Mouse (Mus musculus): ENCODE measurements around the gene Calm1. TPM values are rescaled to one million over a fixed set of nuclear protein-coding genes. Genes with fewer than 3 reads are reported as not detected.

Gene Calm1
- total and polyA plus RNA-seq, 2 experiments from 2014 or later: 1,416 to 4,078 TPM

- Histone ChIP-seq H3K9me3 (ENCODE audit: low read length) (no peaks in the 10 kb centered on the region), H3K4me2 (ENCODE audit: low read depth, low read length) (peak overlapping the region; percentile 93), H3K4me3 (ENCODE audit: low read length) (peak overlapping the region; percentile 63), H3K27me3 (ENCODE audit: insufficient read depth, low read length) (no peaks in the 10 kb centered on the region), H3K27ac (peak overlapping the region; percentile 100), H3K9ac (replicated peaks; ENCODE audit: low read length) (peak overlapping the region; percentile 93), H3K36me3 (ENCODE audit: insufficient read depth, low read length) (no peaks in the 10 kb centered on the region), H3K4me1 (ENCODE audit: insufficient read depth, low read length) (no peaks in the 10 kb centered on the region; the same call in 1 of the 2 replicates)
- DNase-seq (ENCODE audit: low spot score) (peak; percentile 51), ATAC-seq (no peak)
- no peak for TF ChIP-seq CTCF (IDR thresholded peaks at IDR 0.05; ENCODE audit: low read depth)
- 2% methylated on average over 29 of the region's 29 CpGs for WGBS
These were observed 11.3 kb upstream of the Calm1 start for GRCm38 (mm10) chr12:100187756-100188430.

GRCm38 (mm10) chr12:100190802-100191201, 8.4 kb upstream of the Calm1 start:
- Histone ChIP-seq H3K4me2 (ENCODE audit: low read depth, low read length) (no peak overlapping the region), H3K4me1 (ENCODE audit: insufficient read depth, low read length) (no peaks in the 10 kb centered on the region; the same call in 1 of the 2 replicates), H3K27ac (no peak overlapping the region), H3K4me3 (ENCODE audit: low read length) (no peak overlapping the region), H3K27me3 (ENCODE audit: insufficient read depth, low read length) (no peaks in the 10 kb centered on the region), H3K9me3 (ENCODE audit: low read length) (no peaks in the 10 kb centered on the region), H3K9ac (replicated peaks; ENCODE audit: low read length) (no peak overlapping the region), H3K36me3 (ENCODE audit: insufficient read depth, low read length) (no peaks in the 10 kb centered on the region)
- WGBS: 93% methylated on average over 6 of the region's 6 CpGs
- DNase-seq (ENCODE audit: low spot score) (no peak), ATAC-seq (no peak)
- TF ChIP-seq CTCF (IDR thresholded peaks at IDR 0.05; ENCODE audit: low read depth): no peak

DNA sequence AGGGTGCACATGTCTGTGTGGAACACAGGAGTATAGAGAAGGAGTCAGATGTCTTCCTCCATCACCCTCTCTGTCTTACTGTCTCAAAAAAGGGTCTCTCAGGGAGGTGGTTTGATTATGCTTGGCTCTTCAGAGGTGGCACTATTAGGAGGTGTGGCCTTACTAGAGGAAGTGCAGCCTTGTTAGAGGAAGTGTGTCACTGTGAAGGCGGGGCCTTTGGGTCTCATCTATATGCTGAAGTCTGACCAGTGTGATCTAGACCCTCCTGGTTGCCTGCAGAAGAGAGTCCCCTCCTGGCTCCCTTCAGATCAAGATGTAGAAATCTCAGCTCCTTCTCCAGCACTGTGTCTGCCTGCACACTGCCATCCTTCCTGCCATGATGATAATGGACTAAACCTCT, 5.1 kb upstream of the Calm1 start:
- Histone ChIP-seq H3K4me3 (ENCODE audit: low read length) (no peak overlapping the region), H3K9ac (replicated peaks; ENCODE audit: low read length) (no peak overlapping the region), H3K4me2 (ENCODE audit: low read depth, low read length) (no peak overlapping the region), H3K27ac (no peak overlapping the region), H3K9me3 (ENCODE audit: low read length) (no peaks in the 10 kb centered on the region), H3K36me3 (ENCODE audit: insufficient read depth, low read length) (no peaks in the 10 kb centered on the region), H3K4me1 (ENCODE audit: insufficient read depth, low read length) (no peaks in the 10 kb centered on the region), H3K27me3 (ENCODE audit: insufficient read depth, low read length) (no peaks in the 10 kb centered on the region)
- no peak for TF ChIP-seq CTCF (IDR thresholded peaks at IDR 0.05; ENCODE audit: low read depth)
- ATAC-seq (no peak), DNase-seq (ENCODE audit: low spot score) (no peak)
- WGBS: 100% methylated on average over 1 of the region's 1 CpGs

DNA sequence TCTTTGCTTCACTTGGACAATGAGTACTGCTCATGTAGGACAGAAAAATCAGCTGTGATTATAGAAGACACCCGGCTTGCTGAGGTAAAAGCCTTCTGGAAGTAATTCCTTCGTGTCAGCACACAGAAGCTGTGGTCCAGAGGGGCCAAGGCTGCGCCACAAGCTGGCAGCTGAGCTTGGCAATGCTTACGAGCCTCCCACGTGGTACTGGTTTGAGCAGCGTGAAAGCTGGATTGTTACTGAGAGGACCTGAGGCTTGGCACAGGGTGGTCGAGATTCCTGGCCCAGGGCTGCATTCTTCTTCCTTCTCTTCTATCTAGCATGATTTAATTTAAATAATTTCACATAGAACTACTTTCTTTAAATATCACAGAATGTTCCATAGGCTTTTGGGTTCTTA, 2.4 kb upstream of the Calm1 start:
- WGBS: 35% methylated on average over 7 of the region's 7 CpGs
- no peaks in the 10 kb centered on the region for H3K4me1 ChIP-seq (ENCODE audit: insufficient read depth, low read length)

DNA sequence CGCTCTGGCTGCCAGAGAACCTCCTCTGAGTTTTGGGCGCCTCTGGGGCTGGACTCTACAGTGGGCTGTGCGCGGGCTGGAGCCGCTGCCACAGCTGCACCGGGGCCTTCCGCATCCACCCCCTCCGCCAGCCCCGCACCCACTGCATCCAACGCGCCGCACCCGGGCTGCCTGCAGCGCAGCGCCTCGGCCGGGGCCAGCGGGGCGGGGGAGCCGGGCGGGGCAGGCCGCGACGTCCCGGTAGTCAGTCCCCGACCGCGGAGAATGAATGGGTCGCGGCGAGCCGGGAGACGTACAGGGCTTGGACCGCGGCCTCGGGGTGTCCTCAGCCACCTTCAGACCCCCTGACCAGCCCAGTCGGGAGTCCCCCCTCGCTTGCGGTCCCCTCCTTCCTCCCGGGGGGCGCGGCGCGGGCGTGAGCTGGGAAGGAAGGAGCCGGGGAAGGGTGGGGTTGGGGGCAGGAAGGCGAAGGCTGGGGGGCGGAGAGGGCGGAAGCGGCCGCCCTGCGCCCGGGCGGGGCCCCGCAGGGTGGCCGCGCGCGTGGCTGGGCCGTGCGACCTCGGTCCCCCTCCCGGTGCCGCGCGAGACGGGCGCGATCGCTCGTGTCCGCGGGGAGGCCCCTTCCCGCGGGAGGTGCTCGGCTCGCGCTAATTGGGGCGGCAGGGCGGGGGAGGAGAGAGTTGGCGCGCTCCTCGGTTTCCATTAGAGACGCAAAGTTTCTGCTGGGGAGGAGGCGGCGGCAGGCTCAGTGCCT, 833 bp downstream of the Calm1 start:
- Histone ChIP-seq H3K9ac (replicated peaks; ENCODE audit: low read length) (peak overlapping the region; percentile 99), H3K27ac (peak overlapping the region; percentile 88), H3K9me3 (ENCODE audit: low read length) (no peaks in the 10 kb centered on the region), H3K4me3 (ENCODE audit: low read length) (peak overlapping the region; percentile 98), H3K36me3 (ENCODE audit: insufficient read depth, low read length) (peaks cover 18% of the 10 kb centered on the region), H3K4me2 (ENCODE audit: low read depth, low read length) (peak overlapping the region; percentile 84), H3K4me1 (ENCODE audit: insufficient read depth, low read length) (peaks cover 5% of the 10 kb centered on the region; the same call in 1 of the 2 replicates), H3K27me3 (ENCODE audit: insufficient read depth, low read length) (no peaks in the 10 kb centered on the region)
- peak; percentile 69 for ATAC-seq
- TF ChIP-seq CTCF (IDR thresholded peaks at IDR 0.05; ENCODE audit: low read depth): no peak
- DNase-seq (ENCODE audit: low spot score): peak; percentile 78
- under 1% methylated on average over 50 of the region's 86 CpGs for WGBS

More for the DNA sequence above, 2.4 kb upstream of the Calm1 start:
- no peak overlapping the region for H3K4me2 ChIP-seq (ENCODE audit: low read depth, low read length)
- H3K9me3 ChIP-seq (ENCODE audit: low read length): no peaks in the 10 kb centered on the region
- DNase-seq (ENCODE audit: low spot score): peak; percentile 39
- no peak overlapping the region for H3K27ac ChIP-seq
- no peak for ATAC-seq
- no peak for TF ChIP-seq CTCF (IDR thresholded peaks at IDR 0.05; ENCODE audit: low read depth)
- H3K27me3 ChIP-seq (ENCODE audit: insufficient read depth, low read length): no peaks in the 10 kb centered on the region
- H3K9ac ChIP-seq (replicated peaks; ENCODE audit: low read length): no peak overlapping the region
- no peaks in the 10 kb centered on the region for H3K36me3 ChIP-seq (ENCODE audit: insufficient read depth, low read length)
- H3K4me3 ChIP-seq (ENCODE audit: low read length): no peak overlapping the region

DNA sequence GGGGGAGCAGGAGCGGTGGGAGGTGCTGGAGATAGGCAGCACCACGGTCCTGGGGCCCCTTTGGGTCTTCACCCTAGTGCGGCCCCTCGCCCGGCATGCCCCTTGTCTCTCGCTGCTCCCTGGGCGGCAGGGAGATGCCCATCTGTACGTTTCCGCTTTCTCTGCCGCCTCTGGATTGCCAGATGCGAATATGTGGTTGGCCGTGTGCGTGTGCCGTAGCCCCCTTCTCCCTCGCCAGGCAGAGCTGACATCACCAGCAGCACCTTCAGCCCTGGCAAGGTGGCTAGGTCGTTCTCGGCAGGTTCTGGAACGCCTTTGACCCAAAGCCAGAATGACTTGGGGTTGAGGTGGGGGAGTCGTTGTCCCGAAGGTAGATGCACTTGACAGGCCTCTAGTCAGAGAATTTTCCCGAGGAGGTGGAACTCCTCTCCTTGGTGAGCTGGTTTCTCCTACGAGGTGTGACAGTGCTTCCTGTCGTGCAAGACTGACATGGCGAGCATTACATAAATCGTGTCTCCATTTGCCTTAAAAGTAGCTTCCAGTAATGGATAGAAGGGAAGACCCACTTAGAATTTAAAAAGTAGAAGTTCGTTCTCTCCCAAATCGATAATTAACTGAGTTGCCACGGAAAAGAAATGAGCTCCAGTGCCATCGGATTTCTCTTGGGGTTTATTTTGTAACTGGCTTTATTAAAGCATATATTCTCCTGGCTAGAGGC, 1.6 kb downstream of the Calm1 start:
- peak overlapping the region; percentile 99 for H3K9ac ChIP-seq (replicated peaks; ENCODE audit: low read length)
- peak overlapping the region; percentile 84 for H3K4me2 ChIP-seq (ENCODE audit: low read depth, low read length)
- 3% methylated on average over 28 of the region's 29 CpGs for WGBS
- H3K4me3 ChIP-seq (ENCODE audit: low read length): peak overlapping the region; percentile 98
- H3K9me3 ChIP-seq (ENCODE audit: low read length): no peaks in the 10 kb centered on the region
- H3K36me3 ChIP-seq (ENCODE audit: insufficient read depth, low read length): peaks cover 26% of the 10 kb centered on the region
- DNase-seq (ENCODE audit: low spot score) (peak; percentile 42), ATAC-seq (no peak; the same call in none of the 2 replicates)
- H3K27ac ChIP-seq: peak overlapping the region; percentile 88
- no peaks in the 10 kb centered on the region for H3K27me3 ChIP-seq (ENCODE audit: insufficient read depth, low read length)
- no peak for TF ChIP-seq CTCF (IDR thresholded peaks at IDR 0.05; ENCODE audit: low read depth)
- H3K4me1 ChIP-seq (ENCODE audit: insufficient read depth, low read length): peaks cover 5% of the 10 kb centered on the region; the same call in 1 of the 2 replicates

All from hindbrain, postnatal 0 days (tissue).